Mouse (Mus musculus): ENCODE measurements around the gene Med8.

Gene Med8

DNA sequence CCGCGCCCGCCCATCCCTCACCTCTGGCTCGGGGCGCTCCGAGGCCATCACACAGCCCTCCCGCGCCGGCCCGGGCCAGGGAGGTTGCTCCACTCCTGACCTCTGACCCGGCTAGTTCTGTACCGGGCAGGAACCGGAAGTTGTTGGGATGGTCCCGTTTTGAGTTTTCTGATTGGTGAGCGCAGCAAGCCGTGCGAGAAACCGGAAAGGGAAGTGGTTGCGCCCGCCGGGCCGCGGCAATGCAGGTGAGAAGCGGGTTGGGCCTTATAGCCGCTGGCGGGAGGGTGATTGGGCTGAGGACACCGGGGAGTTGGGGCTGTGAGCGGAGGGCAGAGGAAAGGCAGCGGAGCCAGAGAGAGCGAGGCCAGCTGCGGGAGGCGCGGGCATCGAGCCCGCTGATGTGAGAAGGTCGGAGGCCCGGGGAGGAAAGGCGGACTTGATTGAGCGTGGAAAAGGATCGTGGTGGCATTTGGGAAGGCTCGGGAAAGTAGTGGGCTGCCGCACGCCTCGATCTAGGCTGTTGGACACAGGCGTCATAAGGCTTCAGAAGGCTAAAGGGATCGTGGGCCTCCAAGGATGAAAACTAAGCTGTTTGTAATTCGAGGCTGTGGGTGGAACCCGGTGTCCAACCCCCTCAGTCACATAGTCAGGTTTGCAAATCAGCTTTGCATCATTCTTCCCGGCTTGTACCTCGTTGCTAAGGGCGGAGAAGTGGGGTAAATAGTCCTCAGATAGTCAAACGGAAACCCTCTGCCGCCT lies at the start of gene Med8, which contains the start of gene Szt2:
Med8 (plus strand) TSS at position 196 of the 759 bp plus-strand sequence.
Szt2 (minus strand) TSS at position 132 of the 759 bp plus-strand sequence.
- in situ Hi-C loops (cut with MseI, MboI) = no loop called here

DNA sequence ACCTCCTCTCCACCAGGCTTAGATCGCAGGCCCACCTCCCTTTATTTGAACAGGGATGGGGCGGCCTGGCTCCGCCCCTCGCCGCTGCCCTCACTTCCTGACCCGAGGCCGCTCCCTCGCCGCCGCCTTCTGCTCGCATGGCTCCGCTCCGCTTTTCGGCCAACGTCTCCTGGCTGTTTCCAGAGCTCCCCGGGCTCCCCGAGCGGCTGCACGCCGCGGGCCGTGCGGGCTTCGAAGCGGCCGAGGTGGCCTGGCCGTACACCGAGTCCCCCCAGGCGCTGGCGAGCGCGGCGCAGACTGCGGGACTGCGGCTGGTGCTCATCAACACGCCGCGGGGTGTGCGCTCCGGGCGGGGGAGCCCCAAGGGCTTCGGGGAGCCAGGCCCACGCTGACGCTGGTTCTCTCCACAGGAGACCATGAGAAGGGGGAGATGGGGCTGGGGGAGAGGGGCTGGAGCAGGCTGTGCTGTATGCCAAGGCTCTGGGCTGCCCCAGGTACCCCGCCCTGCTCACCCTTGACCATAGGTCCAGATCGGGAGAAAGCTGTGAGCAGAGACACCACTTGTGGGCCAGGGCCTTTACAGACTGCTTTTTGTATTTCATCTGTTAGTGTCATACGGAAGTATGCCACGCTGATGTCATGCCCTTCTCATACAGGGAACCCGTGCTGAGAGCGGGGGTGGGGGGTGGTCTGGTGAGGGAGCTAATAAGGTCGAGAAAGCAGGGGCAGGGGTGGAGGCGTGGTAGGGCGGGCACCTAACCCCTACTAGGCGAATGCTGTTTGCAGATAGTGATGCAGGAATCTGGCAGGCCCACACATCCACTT lies 49.0 kb upstream of the Med8 start:
- in situ Hi-C loops (cut with MseI, MboI) = no loop called here

DNA sequence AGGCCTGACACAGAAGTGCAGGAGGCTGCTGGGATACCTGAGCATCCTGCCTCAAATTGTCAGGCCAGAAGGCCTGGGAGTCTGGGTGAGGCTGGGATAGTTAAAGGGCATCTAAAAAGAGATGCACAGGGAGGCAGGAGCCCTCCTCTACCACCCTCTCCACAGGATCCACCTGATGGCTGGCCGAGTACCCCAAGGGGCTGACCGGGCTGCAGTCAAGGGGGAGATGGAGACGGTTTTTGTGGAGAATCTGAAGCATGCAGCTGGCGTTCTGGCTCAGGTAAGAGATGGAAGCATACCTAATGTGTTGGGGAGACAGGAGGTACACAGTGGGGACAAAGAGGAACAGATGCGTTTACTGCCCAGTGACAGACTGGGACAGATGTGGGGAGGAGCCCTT lies 47.7 kb upstream of the Med8 start:
- in situ Hi-C loops (cut with MseI, MboI) = no loop called here

- in situ Hi-C loops (cut with MseI, MboI) = no loop called here
Measured at GRCm38 (mm10) chr4:118362879-118363278, 46.3 kb upstream of the Med8 start.

DNA sequence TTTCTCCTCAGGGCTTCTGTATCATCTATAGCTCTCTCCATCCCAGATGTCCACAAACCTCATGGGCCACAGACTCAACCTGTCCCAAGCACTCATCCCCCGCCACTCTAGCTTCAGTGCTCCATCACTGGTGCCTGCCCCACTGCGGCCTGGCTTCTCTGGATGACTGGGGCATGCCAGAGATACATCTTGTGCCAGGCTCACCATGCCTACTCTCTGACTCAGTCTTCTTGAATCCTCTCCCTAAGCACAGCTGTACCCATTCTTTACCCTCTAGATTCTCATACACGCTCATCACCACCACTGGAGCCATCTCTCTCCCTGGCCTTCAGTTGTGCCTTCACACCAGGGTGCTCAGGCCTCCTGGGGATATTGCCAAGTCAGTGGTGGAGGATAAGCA lies 45.2 kb upstream of the Med8 start:
- in situ Hi-C loops (cut with MseI, MboI) = no loop called here

GRCm38 (mm10) chr4:118364641-118365040 lies 44.5 kb upstream of the Med8 start:
- in situ Hi-C loops (cut with MseI, MboI) = no loop called here

- in situ Hi-C loops (cut with MseI, MboI) = no loop called here
Measured at GRCm38 (mm10) chr4:118365991-118366390, 43.1 kb upstream of the Med8 start.

DNA sequence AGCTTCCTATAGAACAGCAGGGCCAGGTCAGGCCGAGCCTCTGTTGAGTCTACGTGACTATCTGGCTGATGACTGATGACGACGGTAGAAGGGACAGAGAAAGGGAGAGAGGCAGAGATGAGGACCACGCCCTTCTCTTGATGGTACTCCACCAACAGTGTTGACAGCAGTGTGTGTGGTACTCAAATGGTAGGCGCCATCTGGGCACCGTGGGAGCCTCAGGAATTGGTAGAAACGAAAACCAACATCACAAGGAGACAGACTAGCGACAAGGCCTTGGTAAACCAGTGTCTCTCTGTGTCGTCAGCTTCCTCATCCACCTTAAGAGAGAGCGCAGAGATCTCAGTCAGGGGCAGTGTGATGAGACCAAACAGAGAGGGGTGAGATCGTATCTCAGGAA lies 41.6 kb upstream of the Med8 start:
- in situ Hi-C loops (cut with MseI, MboI) = no loop called here

- in situ Hi-C loops (cut with MseI, MboI) = no loop called here
Measured at GRCm38 (mm10) chr4:118368616-118369015, 40.5 kb upstream of the Med8 start.

DNA sequence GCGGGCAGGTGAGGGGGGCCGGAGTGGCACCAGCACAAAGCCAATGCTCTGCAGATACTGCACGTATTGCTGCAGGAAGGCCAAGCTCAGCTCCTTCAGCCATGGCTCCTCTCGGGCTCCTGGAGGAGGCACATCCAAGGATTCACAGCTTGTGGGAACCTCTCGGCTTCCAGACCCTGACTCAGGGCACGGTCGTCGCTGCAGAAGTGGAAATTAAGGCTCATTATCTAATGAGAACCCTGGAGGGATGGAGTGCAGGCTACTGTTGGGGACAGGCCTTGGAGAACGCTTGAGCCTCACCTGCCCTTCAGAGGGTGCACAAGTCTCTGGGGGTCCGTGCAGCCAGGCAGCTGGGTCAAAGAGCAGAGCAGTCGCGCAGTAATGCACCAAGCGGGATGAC lies 37.3 kb upstream of the Med8 start:
- in situ Hi-C loops (cut with MseI, MboI) = no loop called here

DNA sequence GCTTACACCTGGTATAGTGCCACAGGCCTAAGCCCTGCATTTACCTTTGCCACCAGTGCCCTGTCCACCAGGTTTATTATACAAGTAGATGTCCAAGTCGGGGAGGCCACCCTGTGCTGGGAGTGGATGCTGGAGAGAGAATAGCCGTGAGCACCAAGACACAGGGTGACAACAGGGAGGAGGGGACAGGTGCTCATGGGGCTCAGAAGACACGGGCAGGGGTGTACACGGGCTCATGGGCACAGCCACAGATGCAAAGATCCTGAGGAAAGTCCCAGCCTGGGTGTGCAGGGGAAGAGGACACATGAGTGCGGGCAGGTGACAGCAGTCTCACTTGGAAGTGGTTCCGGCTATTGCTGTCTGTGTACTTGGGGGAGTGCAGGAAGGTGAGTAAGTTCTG lies 33.1 kb upstream of the Med8 start:
- in situ Hi-C loops (cut with MseI, MboI) = no loop called here

GRCm38 (mm10) chr4:118383271-118383670 lies 25.9 kb upstream of the Med8 start:
- in situ Hi-C loops (cut with MseI, MboI) = no loop called here

- in situ Hi-C loops (cut with MseI, MboI) = no loop called here
Measured at GRCm38 (mm10) chr4:118387316-118387715, 21.8 kb upstream of the Med8 start.

DNA sequence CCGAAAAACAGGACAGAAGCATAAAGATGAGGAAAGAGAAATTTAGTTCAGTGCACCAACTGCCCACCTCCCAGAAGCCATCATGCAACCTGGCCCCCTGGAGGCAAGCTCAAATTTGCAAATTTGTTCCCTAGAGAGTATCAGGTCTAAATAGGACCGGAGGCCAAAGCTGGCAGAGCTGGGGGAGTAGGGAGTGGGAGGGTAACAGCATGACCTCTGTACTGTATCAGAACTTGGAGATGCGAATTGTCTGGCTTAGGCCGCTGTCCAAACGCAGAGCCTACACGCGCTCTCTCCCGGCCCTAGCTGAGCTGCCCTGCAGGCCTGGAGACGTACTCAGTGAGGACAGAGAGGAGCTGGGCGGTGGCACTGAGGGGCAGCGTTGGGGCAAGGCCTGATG lies 19.0 kb upstream of the Med8 start:
- in situ Hi-C loops (cut with MseI, MboI) = no loop called here

DNA sequence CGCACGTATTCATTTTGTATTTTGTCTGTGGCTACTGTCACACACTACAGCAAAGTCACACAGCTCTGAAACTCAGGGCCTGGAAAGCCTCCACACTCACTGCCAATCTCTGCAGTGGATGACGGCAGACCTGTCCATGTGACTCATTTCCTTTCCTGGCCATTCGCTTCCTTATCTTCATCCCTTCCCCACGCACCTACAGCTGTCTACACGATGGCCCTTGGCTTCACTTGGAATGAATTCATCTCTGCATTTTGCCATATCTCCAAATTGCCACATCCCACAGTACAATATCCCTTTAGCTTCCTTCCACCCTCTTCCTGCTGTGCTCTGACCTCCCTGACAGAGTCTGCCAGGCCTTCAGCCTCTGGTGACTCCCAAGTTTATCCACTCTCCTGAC lies 14.6 kb upstream of the Med8 start:
- in situ Hi-C loops (cut with MseI, MboI) = no loop called here

- in situ Hi-C loops (cut with MseI, MboI) = no loop called here
Measured at GRCm38 (mm10) chr4:118395289-118395688, 13.8 kb upstream of the Med8 start.

- in situ Hi-C loops (cut with MseI, MboI) = no loop called here
Measured at GRCm38 (mm10) chr4:118396433-118396832, 12.7 kb upstream of the Med8 start.

GRCm38 (mm10) chr4:118398400-118398799 lies 10.7 kb upstream of the Med8 start:
- in situ Hi-C loops (cut with MseI, MboI) = no loop called here

GRCm38 (mm10) chr4:118401421-118401820 lies 7.7 kb upstream of the Med8 start:
- in situ Hi-C loops (cut with MseI, MboI) = no loop called here

GRCm38 (mm10) chr4:118401918-118402317 lies 7.2 kb upstream of the Med8 start:
- in situ Hi-C loops (cut with MseI, MboI) = no loop called here

DNA sequence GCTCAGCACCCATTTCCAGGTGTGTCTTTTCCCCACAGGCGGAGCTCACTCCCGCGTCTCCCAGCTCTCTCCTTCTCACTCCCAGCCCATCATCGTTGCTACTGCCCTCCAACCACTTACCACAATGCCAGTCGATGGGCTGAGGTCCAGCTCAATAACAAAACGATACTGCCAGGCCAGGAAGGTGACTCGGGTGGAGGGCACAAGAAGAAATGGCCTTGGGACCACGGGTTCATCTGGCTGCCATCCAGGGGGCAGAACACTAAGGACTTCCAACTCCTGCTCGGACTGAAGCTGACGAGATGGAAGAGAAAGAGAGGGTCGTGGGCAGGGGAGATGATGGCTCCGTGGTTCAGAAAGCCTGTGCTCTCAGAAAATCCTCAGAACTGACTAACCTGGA lies 6.4 kb upstream of the Med8 start:
- in situ Hi-C loops (cut with MseI, MboI) = no loop called here

GRCm38 (mm10) chr4:118410871-118411270 lies 1.7 kb downstream of the Med8 start:
- in situ Hi-C loops (cut with MseI, MboI) = no loop called here

GRCm38 (mm10) chr4:118413553-118413952 lies 4.4 kb downstream of the Med8 start:
- in situ Hi-C loops (cut with MseI, MboI) = no loop called here
